Mouse (Mus musculus): ENCODE measurements around the gene Anks6. TPM values are rescaled to one million over a fixed set of nuclear protein-coding genes. Genes with fewer than 3 reads are reported as not detected.
A peak's percentile ranks its signal among the peaks of the same experiment; 100 is the strongest.

Gene Anks6
- total RNA-seq, 2 experiments from 2014 or later = 21.7 to 25.9 TPM

GRCm38 (mm10) chr4:47035536-47035935, 21.7 kb downstream of the Anks6 start:
- TF ChIP-seq CTCF (conservative IDR thresholded peaks at IDR 0.05) = no peak
- Histone ChIP-seq H3K4me3 (no peak overlapping the region), H3K27ac (no peak overlapping the region)
- no peak for DNase-seq (ENCODE audit: low spot score in 2 of 2)

- no peak for TF ChIP-seq CTCF (conservative IDR thresholded peaks at IDR 0.05)
- Histone ChIP-seq H3K4me3 (no peak overlapping the region), H3K27ac (0 out of 2 replicates have a peak overlapping the region, but pooled peaks have one; percentile 36)
- DNase-seq (ENCODE audit: low spot score in 2 of 2) = no peak
Measured at GRCm38 (mm10) chr4:47032171-47032570, 25.1 kb downstream of the Anks6 start.

GRCm38 (mm10) chr4:47028791-47029190, 28.4 kb downstream of the Anks6 start:
- Histone ChIP-seq H3K27ac (no peak overlapping the region), H3K4me3 (no peak overlapping the region)
- no peak for TF ChIP-seq CTCF (conservative IDR thresholded peaks at IDR 0.05)
- DNase-seq (ENCODE audit: low spot score in 2 of 2) = no peak

GRCm38 (mm10) chr4:47023949-47024348, 33.3 kb downstream of the Anks6 start:
- TF ChIP-seq CTCF (conservative IDR thresholded peaks at IDR 0.05) = peak; percentile 47
- no peak for DNase-seq (ENCODE audit: low spot score in 2 of 2)
- Histone ChIP-seq H3K4me3 (no peak overlapping the region), H3K27ac (no peak overlapping the region)

- Histone ChIP-seq H3K27ac (no peak overlapping the region), H3K4me3 (no peak overlapping the region)
- no peak for DNase-seq (ENCODE audit: low spot score in 2 of 2)
- TF ChIP-seq CTCF (conservative IDR thresholded peaks at IDR 0.05) = no peak
Measured at GRCm38 (mm10) chr4:47022804-47023603, 34.2 kb downstream of the Anks6 start.

- peak in 1 of 2 experiments; percentile 74 for DNase-seq (ENCODE audit: low spot score in 2 of 2)
- Histone ChIP-seq H3K4me3 (no peak overlapping the region), H3K27ac (no peak overlapping the region)
- TF ChIP-seq CTCF (conservative IDR thresholded peaks at IDR 0.05) = peak; percentile 90
Measured at GRCm38 (mm10) chr4:47020563-47020962, 36.7 kb downstream of the Anks6 start.

GRCm38 (mm10) chr4:47015156-47015555, 42.1 kb downstream of the Anks6 start:
- DNase-seq (ENCODE audit: low spot score in 2 of 2) = no peak
- Histone ChIP-seq H3K4me3 (no peak overlapping the region), H3K27ac (no peak overlapping the region)
- no peak for TF ChIP-seq CTCF (conservative IDR thresholded peaks at IDR 0.05)

- peak overlapping the region; percentile 90; the same call in 1 of the 2 replicates for H3K27ac ChIP-seq
- TF ChIP-seq CTCF (conservative IDR thresholded peaks at IDR 0.05) = no peak
- no peak overlapping the region for H3K4me3 ChIP-seq
- DNase-seq (ENCODE audit: low spot score in 2 of 2) = no peak
Measured at GRCm38 (mm10) chr4:47012476-47012875, 44.8 kb downstream of the Anks6 start.

GRCm38 (mm10) chr4:47010400-47011231, 46.6 kb downstream of the Anks6 start:
- peak overlapping the region; percentile 90 for H3K27ac ChIP-seq
- no peak for TF ChIP-seq CTCF (conservative IDR thresholded peaks at IDR 0.05)
- peak overlapping the region; percentile 34 for H3K4me3 ChIP-seq
- peak; percentile 40 to 86 for DNase-seq (ENCODE audit: low spot score in 2 of 2)

GRCm38 (mm10) chr4:47000626-47001395, 56.4 kb downstream of the Anks6 start:
- no peak for TF ChIP-seq CTCF (conservative IDR thresholded peaks at IDR 0.05)
- DNase-seq (ENCODE audit: low spot score in 2 of 2) = no peak

GRCm38 (mm10) chr4:46997969-46998368, 59.3 kb downstream of the Anks6 start:
- Histone ChIP-seq H3K4me3 (no peak overlapping the region), H3K27ac (no peak overlapping the region)
- no peak for TF ChIP-seq CTCF (conservative IDR thresholded peaks at IDR 0.05)
- DNase-seq (ENCODE audit: low spot score in 2 of 2) = no peak

More at GRCm38 (mm10) chr4:47000626-47001395, 56.4 kb downstream of the Anks6 start:
- H3K4me3 ChIP-seq = no peak overlapping the region
- H3K27ac ChIP-seq = no peak overlapping the region

- DNase-seq (ENCODE audit: low spot score in 2 of 2) = no peak
- H3K4me3 ChIP-seq = no peak overlapping the region
- no peak overlapping the region for H3K27ac ChIP-seq
- TF ChIP-seq CTCF (conservative IDR thresholded peaks at IDR 0.05) = no peak
Measured at GRCm38 (mm10) chr4:46992827-46993473, 64.3 kb downstream of the Anks6 start.
